Mouse (Mus musculus): ENCODE measurements around the gene Loxl3. TPM values are rescaled to one million over a fixed set of nuclear protein-coding genes. Genes with fewer than 3 reads are reported as not detected.

The Loxl3 gene
- polyA plus RNA-seq, 1 experiment from 2014 or later, result 6.2 TPM

DNA sequence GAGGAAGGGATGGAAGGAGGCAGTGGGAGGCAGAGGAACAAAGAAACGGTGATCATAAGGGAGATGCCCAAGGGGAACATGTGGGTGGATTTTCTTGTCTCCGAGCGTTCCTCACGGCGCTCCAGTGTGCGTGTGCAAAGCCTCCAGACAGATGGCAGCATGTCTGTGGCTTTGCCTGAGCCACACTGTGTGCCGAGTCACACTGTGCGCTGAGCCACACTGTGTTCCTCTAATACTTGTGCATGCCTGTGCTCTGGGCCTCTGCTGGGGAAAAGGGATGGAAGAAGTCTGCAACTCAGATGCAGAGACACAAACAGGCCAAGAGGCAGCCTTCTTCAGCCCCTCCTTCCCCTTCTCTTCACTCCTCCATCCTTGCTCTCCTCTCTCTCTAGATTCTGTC is 6.7 kb upstream of the Loxl3 start:
- H3K27me3 ChIP-seq (ENCODE audit: control insufficient read depth, insufficient read depth, low read length), result peaks cover 27% of the 10 kb centered on the region
- H3K9me3 ChIP-seq (ENCODE audit: control insufficient read depth, low read length), result no peaks in the 10 kb centered on the region
- H3K9ac ChIP-seq (ENCODE audit: low read length), result no peak overlapping the region
- H3K4me2 ChIP-seq (ENCODE audit: low read length), result no peak overlapping the region
- H3K36me3 ChIP-seq (ENCODE audit: control insufficient read depth, insufficient read depth, low read length), result 0 out of 2 replicates have a peak, but pooled peaks cover 4% of the 10 kb centered on the region
- WGBS, result 76% methylated on average over 8 of the region's 8 CpGs
- no peak for ATAC-seq (ENCODE audit: insufficient number of reproducible peaks, insufficient read depth, low FRiP score, low read depth)
- H3K27ac ChIP-seq (replicated peaks in 1 of 2; ENCODE audit: control insufficient read depth in 1 of 2, insufficient read depth in 1 of 2, low read depth in 2 of 2, low read length in 2 of 2), result no peak overlapping the region
- H3K4me1 ChIP-seq (ENCODE audit: control insufficient read depth in 2 of 2, insufficient read depth in 2 of 2, low read length in 2 of 2), result peaks cover 8 to 18% of the 10 kb centered on the region in 2 experiments
- no peak overlapping the region for H3K4me3 ChIP-seq (ENCODE audit: control insufficient read depth in 1 of 2, insufficient read depth in 1 of 2, low read depth in 1 of 2, low read length in 2 of 2)

DNA sequence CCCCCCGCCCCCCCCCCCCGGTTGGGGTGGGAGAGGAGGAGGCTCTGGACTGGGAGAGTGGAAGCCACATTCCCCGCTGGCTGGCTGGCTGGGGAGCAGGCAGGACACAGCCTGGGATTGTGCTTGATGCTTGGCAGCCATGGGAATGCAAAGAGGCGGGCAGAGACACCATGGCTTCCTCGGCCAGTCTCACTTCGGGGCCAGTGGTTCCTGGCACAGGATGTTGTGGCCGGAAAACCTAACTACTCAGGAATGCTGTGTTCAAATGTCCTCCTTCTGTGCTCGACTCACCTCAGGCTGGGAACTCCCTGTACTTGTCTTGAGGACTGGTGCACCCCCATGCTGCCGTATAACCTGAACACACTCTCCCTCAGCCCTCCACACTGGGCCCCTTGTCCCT is 6.3 kb upstream of the Loxl3 start:
- Histone ChIP-seq H3K9me3 (ENCODE audit: control insufficient read depth, low read length) (no peaks in the 10 kb centered on the region), H3K4me3 (ENCODE audit: control insufficient read depth in 1 of 2, insufficient read depth in 1 of 2, low read depth in 1 of 2, low read length in 2 of 2) (no peak overlapping the region), H3K4me2 (ENCODE audit: low read length) (no peak overlapping the region), H3K36me3 (ENCODE audit: control insufficient read depth, insufficient read depth, low read length) (0 out of 2 replicates have a peak, but pooled peaks cover 4% of the 10 kb centered on the region), H3K4me1 (ENCODE audit: control insufficient read depth in 2 of 2, insufficient read depth in 2 of 2, low read length in 2 of 2) (peaks cover 10 to 18% of the 10 kb centered on the region in 2 experiments), H3K9ac (ENCODE audit: low read length) (no peak overlapping the region), H3K27me3 (ENCODE audit: control insufficient read depth, insufficient read depth, low read length) (peaks cover 27% of the 10 kb centered on the region), H3K27ac (replicated peaks in 1 of 2; ENCODE audit: control insufficient read depth in 1 of 2, insufficient read depth in 1 of 2, low read depth in 2 of 2, low read length in 2 of 2) (no peak overlapping the region)
- 43% methylated on average over 7 of the region's 9 CpGs for WGBS
- no peak for ATAC-seq (ENCODE audit: insufficient number of reproducible peaks, insufficient read depth, low FRiP score, low read depth)

DNA sequence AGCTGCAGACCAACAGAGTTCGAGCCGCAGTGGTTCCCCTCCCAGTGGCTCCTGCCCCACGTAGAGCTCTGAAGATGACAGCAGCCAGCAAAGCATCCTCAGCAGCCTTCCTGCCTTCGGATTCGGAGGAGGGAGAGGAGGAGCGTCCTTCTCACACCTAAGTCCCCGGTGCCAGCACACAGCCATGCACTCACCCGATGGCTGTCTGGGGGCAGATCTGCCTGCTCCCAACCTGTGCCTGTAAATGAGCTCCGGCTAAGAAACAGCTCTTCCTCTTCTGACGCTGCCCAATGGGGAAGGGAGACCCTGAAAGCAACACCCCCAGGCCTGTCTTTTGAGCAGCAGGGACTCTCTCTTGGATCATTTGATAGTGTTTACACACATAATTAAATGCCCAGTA is 4.2 kb upstream of the Loxl3 start:
- Histone ChIP-seq H3K4me1 (ENCODE audit: control insufficient read depth in 2 of 2, insufficient read depth in 2 of 2, low read length in 2 of 2) (peaks cover 15 to 23% of the 10 kb centered on the region in 2 experiments), H3K27ac (replicated peaks in 1 of 2; ENCODE audit: control insufficient read depth in 1 of 2, insufficient read depth in 1 of 2, low read depth in 2 of 2, low read length in 2 of 2) (no peak overlapping the region), H3K4me2 (ENCODE audit: low read length) (no peak overlapping the region), H3K36me3 (ENCODE audit: control insufficient read depth, insufficient read depth, low read length) (0 out of 2 replicates have a peak, but pooled peaks cover 4% of the 10 kb centered on the region), H3K27me3 (ENCODE audit: control insufficient read depth, insufficient read depth, low read length) (peaks cover 27% of the 10 kb centered on the region), H3K4me3 (ENCODE audit: control insufficient read depth in 1 of 2, insufficient read depth in 1 of 2, low read depth in 1 of 2, low read length in 2 of 2) (no peak overlapping the region), H3K9ac (ENCODE audit: low read length) (no peak overlapping the region), H3K9me3 (ENCODE audit: control insufficient read depth, low read length) (no peaks in the 10 kb centered on the region)
- WGBS, result 45% methylated on average over 10 of the region's 10 CpGs
- ATAC-seq (ENCODE audit: insufficient number of reproducible peaks, insufficient read depth, low FRiP score, low read depth), result no peak

DNA sequence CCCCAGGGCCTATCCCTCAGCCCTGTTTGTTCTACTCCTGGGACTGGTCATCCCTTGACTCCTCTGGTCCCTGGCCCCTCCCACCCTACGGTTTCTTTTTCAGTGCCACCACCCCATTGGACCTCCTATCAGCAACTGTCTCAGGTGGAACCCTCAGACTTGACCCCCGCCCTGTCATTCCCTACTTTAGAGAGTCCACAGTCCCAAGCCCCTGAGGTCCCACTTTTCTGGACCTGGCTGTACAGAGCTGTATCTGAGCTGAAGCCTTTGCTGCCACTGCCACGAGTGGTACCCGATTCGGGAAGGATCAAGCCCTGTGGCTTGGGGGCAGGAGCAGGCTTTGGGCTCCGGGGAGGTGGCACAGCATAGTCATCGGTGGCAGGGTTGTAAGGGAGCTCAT is 2.9 kb upstream of the Loxl3 start:
- peaks cover 27% of the 10 kb centered on the region for H3K27me3 ChIP-seq (ENCODE audit: control insufficient read depth, insufficient read depth, low read length)
- H3K9ac ChIP-seq (ENCODE audit: low read length), result no peak overlapping the region
- no peak for ATAC-seq (ENCODE audit: insufficient number of reproducible peaks, insufficient read depth, low FRiP score, low read depth)
- 74% methylated on average over 7 of the region's 7 CpGs for WGBS
- no peak overlapping the region for H3K27ac ChIP-seq (replicated peaks in 1 of 2; ENCODE audit: control insufficient read depth in 1 of 2, insufficient read depth in 1 of 2, low read depth in 2 of 2, low read length in 2 of 2)
- no peaks in the 10 kb centered on the region for H3K9me3 ChIP-seq (ENCODE audit: control insufficient read depth, low read length)
- H3K36me3 ChIP-seq (ENCODE audit: control insufficient read depth, insufficient read depth, low read length), result 0 out of 2 replicates have a peak, but pooled peaks cover 4% of the 10 kb centered on the region
- H3K4me1 ChIP-seq (ENCODE audit: control insufficient read depth in 2 of 2, insufficient read depth in 2 of 2, low read length in 2 of 2), result peaks cover 15 to 23% of the 10 kb centered on the region in 2 experiments
- no peak overlapping the region for H3K4me3 ChIP-seq (ENCODE audit: control insufficient read depth in 1 of 2, insufficient read depth in 1 of 2, low read depth in 1 of 2, low read length in 2 of 2)
- no peak overlapping the region for H3K4me2 ChIP-seq (ENCODE audit: low read length)

DNA sequence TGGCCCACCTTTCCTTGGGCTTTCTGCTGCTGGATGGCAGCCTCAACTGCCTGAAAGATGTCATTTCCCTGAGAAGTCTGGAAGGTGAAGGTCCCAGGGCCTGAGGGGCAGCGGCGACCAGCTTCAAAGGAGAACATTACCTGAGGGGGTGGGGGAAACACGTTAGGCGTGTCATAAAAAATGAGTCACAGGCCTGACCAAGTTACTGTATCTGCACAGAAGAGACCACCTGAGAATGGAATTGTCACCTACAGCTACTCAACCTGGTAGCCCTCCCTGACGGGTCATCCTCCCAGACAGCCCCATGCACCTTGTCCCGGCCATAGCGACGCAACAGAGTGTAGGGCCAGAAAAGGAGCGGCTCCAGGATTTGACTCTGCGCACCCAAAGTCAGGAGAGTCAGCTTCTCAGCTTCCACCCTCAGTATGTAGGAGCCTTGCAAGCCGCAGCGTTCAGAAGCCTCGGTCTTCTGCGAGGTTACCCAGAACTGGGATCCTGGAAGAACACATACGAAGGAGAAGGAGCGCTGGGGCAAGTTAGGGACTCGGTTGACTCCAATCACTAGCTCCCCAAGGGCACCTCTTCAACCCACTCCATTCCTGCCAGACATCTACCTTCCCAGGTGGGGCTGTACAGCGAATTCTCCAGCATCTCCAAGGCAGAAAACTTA is 1.9 kb upstream of the Loxl3 start:
- Histone ChIP-seq H3K4me1 (ENCODE audit: control insufficient read depth in 2 of 2, insufficient read depth in 2 of 2, low read length in 2 of 2) (peaks cover 15 to 23% of the 10 kb centered on the region in 2 experiments), H3K4me3 (ENCODE audit: control insufficient read depth in 1 of 2, insufficient read depth in 1 of 2, low read depth in 1 of 2, low read length in 2 of 2) (peak overlapping the region; percentile 68 to 75), H3K9me3 (ENCODE audit: control insufficient read depth, low read length) (no peaks in the 10 kb centered on the region), H3K27ac (replicated peaks in 1 of 2; ENCODE audit: control insufficient read depth in 1 of 2, insufficient read depth in 1 of 2, low read depth in 2 of 2, low read length in 2 of 2) (no peak overlapping the region), H3K4me2 (ENCODE audit: low read length) (peak overlapping the region; percentile 92), H3K27me3 (ENCODE audit: control insufficient read depth, insufficient read depth, low read length) (peaks cover 26% of the 10 kb centered on the region), H3K9ac (ENCODE audit: low read length) (peak overlapping the region; percentile 83; the same call in 1 of the 2 replicates), H3K36me3 (ENCODE audit: control insufficient read depth, insufficient read depth, low read length) (0 out of 2 replicates have a peak, but pooled peaks cover 4% of the 10 kb centered on the region)
- ATAC-seq (ENCODE audit: insufficient number of reproducible peaks, insufficient read depth, low FRiP score, low read depth), result no peak
- 51% methylated on average over 18 of the region's 18 CpGs for WGBS

DNA sequence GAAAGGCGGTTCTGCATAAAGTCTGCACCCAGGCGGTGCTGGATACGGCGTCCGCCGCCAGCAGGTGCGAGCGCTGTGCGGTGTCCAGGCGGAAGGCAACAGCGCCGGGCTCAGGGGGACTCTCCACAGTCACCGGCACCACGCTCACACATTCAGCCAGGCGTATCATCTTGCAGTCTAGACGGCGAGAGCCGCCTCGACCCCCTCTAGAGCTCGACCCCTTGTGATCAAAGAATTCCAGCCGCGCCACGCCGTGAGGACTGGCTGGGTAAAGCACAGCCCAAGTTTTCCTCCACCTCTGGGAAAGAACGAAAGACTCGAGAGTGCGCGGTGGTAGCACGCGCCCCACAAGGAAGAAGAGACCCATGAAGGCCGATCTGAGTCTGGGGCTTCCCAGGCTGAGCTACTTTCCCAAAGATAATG is 1.2 kb upstream of the Loxl3 start:
- no peaks in the 10 kb centered on the region for H3K9me3 ChIP-seq (ENCODE audit: control insufficient read depth, low read length)
- WGBS, result under 1% methylated on average over 31 of the region's 31 CpGs
- H3K27me3 ChIP-seq (ENCODE audit: control insufficient read depth, insufficient read depth, low read length), result peaks cover 24% of the 10 kb centered on the region
- H3K27ac ChIP-seq (replicated peaks in 1 of 2; ENCODE audit: control insufficient read depth in 1 of 2, insufficient read depth in 1 of 2, low read depth in 2 of 2, low read length in 2 of 2), result peak overlapping the region in 1 of 2 experiments; percentile 77; a peak in 1 of 4 replicates
- 0 out of 2 replicates have a peak, but pooled peaks cover 4% of the 10 kb centered on the region for H3K36me3 ChIP-seq (ENCODE audit: control insufficient read depth, insufficient read depth, low read length)
- H3K4me2 ChIP-seq (ENCODE audit: low read length), result peak overlapping the region; percentile 92
- H3K9ac ChIP-seq (ENCODE audit: low read length), result peak overlapping the region; percentile 83
- ATAC-seq (ENCODE audit: insufficient number of reproducible peaks, insufficient read depth, low FRiP score, low read depth), result no peak
- peaks cover 15 to 19% of the 10 kb centered on the region in 2 experiments for H3K4me1 ChIP-seq (ENCODE audit: control insufficient read depth in 2 of 2, insufficient read depth in 2 of 2, low read length in 2 of 2)
- H3K4me3 ChIP-seq (ENCODE audit: control insufficient read depth in 1 of 2, insufficient read depth in 1 of 2, low read depth in 1 of 2, low read length in 2 of 2), result peak overlapping the region; percentile 68 to 75

DNA sequence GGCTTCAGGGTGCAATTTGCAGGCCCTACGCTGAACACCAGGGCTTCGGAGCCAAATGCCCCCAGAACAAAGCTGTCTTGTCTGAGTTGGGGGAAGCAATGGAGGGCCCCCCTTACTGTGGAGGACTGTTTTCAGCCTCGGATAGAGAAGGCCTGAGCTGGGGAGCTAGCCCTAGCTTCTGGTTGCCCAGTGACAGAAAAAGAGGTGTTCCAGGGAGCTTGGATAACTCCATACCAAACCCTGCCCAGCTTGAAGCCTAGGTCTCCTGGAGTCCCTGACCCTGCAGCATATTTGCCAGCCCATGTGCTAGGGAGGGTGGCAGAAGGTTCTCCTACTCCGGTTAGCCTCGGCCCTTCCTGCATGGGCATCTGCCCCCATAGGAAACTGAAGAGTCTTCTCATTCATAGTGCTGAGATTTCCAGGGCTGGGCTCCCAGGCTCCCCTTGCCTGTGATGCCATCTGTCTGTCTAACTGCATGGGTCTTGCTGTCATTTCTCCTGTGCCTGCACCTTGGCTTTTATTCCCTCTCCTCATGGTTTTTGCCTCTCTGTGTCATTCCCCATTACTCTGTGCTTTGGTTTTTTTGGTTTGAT is 586 bp downstream of the Loxl3 start:
- ATAC-seq (ENCODE audit: insufficient number of reproducible peaks, insufficient read depth, low FRiP score, low read depth), result no peak
- Histone ChIP-seq H3K27ac (replicated peaks in 1 of 2; ENCODE audit: control insufficient read depth in 1 of 2, insufficient read depth in 1 of 2, low read depth in 2 of 2, low read length in 2 of 2) (no peak overlapping the region), H3K9me3 (ENCODE audit: control insufficient read depth, low read length) (no peaks in the 10 kb centered on the region), H3K27me3 (ENCODE audit: control insufficient read depth, insufficient read depth, low read length) (peaks cover 12% of the 10 kb centered on the region), H3K9ac (ENCODE audit: low read length) (peak overlapping the region; percentile 83; the same call in 1 of the 2 replicates), H3K4me1 (ENCODE audit: control insufficient read depth in 2 of 2, insufficient read depth in 2 of 2, low read length in 2 of 2) (peaks cover 17 to 19% of the 10 kb centered on the region in 2 experiments), H3K4me2 (ENCODE audit: low read length) (peak overlapping the region; percentile 92), H3K36me3 (ENCODE audit: control insufficient read depth, insufficient read depth, low read length) (0 out of 2 replicates have a peak, but pooled peaks cover 4% of the 10 kb centered on the region), H3K4me3 (ENCODE audit: control insufficient read depth in 1 of 2, insufficient read depth in 1 of 2, low read depth in 1 of 2, low read length in 2 of 2) (peak overlapping the region; percentile 68 to 75)
- WGBS, result 34% methylated on average over 5 of the region's 5 CpGs

All from heart, embryonic 14.5 days (tissue).